In genomic region chr8:87700321-87700720, GRCm38 (mm10) we compare ENCODE assay signal across 11 mouse cellular contexts.
A peak's percentile ranks its signal among the peaks of the same experiment; 100 is the strongest.
DNase-seq lines count a peak whose midpoint lies in the region; ATAC-seq and TF ChIP-seq lines count a peak whose summit lies in the region.
"Had no signal": no experiment of that assay in that cellular context is flagged by ENCODE, and none has a peak within 500 bp of the region (broad histone marks: within the 10 kb centered on the region; RNA-seq: fewer than 3 reads in every experiment).

No protein-coding gene starts in this region.

- no peak for TF ChIP-seq CTCF in lung, adult 2 months (IDR thresholded peaks at IDR 0.05; ENCODE audit: insufficient read depth, low read length)

- H3K4me1 ChIP-seq in lung, adult 2 months (ENCODE audit: control insufficient read depth, insufficient read depth, low read length) = no peaks in the 10 kb centered on the region

- no peak for TF ChIP-seq POLR2A in lung, adult 2 months (IDR thresholded peaks at IDR 0.05; ENCODE audit: borderline replicate concordance, extremely low read depth, low read depth, low read length)

- peak; percentile 25 to 59 for DNase-seq in heart, adult 18-20 months
- no peak for DNase-seq in heart, adult 8-10 months (ENCODE audit: low spot score)
- peak; percentile 9 for DNase-seq in lung, adult 2 months
- DNase-seq in lung, postnatal 25 days (ENCODE audit: low spot score) = no peak
- peak; percentile 68 for DNase-seq in forelimb bud, embryonic 11.5 days (ENCODE audit: low read depth, low spot score)
- peak; percentile 33 for DNase-seq in thymus, postnatal 0 days (ENCODE audit: low spot score)
- DNase-seq in gastrocnemius, adult 18-20 months (ENCODE audit: low spot score) = no peak
- DNase-seq: cerebellum, postnatal 14 days; right cerebral cortex, postnatal 4 days had no signal

- no peak for ATAC-seq in inflammation-experienced regulatory T-cells, adult 6 months
- ATAC-seq: activated CD4-positive, CD25-positive, alpha-beta regulatory T cell, adult 4 months had no signal

- WGBS in lung, adult 2 months = 52% methylated on average over 12 of the region's 12 CpGs

- H3K4me3 ChIP-seq in lung, adult 2 months (replicated peaks; ENCODE audit: extremely low read depth, low read depth, low read length) = no peak overlapping the region

Comparison
In these comparisons a context has a peak if more than half of its experiments do, and no peak if none do; other contexts are left out.
1. DNase-seq: peak in heart, adult 18-20 months (2 of 2), lung, adult 2 months (single experiment), forelimb bud, embryonic 11.5 days (single experiment) and thymus, postnatal 0 days (single experiment); none in heart, adult 8-10 months (single experiment), lung, postnatal 25 days (single experiment) and gastrocnemius, adult 18-20 months (single experiment).